Mouse (Mus musculus) CD4-positive, CD25-positive, alpha-beta regulatory T cell, adult 2 months (primary cell): ENCODE results near the gene Fam172a.

Source experiments
- DNase-seq: peaks from one replicate; pipeline ENCODE4 v3.0.0-alpha.2; 2012; ENCODE audit warnings: low read depth, low spot score

Gene Fam172a

GRCm38 (mm10) chr13:78198871-78199641, 497.2 kb downstream of the Fam172a start:
- peak; percentile 23 for DNase-seq

GRCm38 (mm10) chr13:78199642-78200160, 497.9 kb downstream of the Fam172a start, which contains the start of gene Nr2f1:
TSS of gene Nr2f1 (minus strand) at chr13:78199757.
- DNase-seq: no peak

- no peak for DNase-seq
These were observed 498.6 kb downstream of the Fam172a start for GRCm38 (mm10) chr13:78200407-78200806.

GRCm38 (mm10) chr13:78200991-78201870, 499.4 kb downstream of the Fam172a start:
- DNase-seq: peak; percentile 69

- DNase-seq: no peak
These were observed 500.2 kb downstream of the Fam172a start for GRCm38 (mm10) chr13:78201871-78202565.

- DNase-seq: peak; percentile 16
These were observed 500.9 kb downstream of the Fam172a start for GRCm38 (mm10) chr13:78202574-78203347.

GRCm38 (mm10) chr13:78203348-78204061, 501.7 kb downstream of the Fam172a start:
- DNase-seq: no peak

GRCm38 (mm10) chr13:78205426-78205825, 503.6 kb downstream of the Fam172a start:
- DNase-seq: no peak

- DNase-seq: no peak
These were observed 505.1 kb downstream of the Fam172a start for GRCm38 (mm10) chr13:78206891-78207430.

GRCm38 (mm10) chr13:78207796-78208645, 506.2 kb downstream of the Fam172a start:
- no peak for DNase-seq

- no peak for DNase-seq
These were observed 507.0 kb downstream of the Fam172a start for GRCm38 (mm10) chr13:78208689-78209410.

GRCm38 (mm10) chr13:78209611-78210028, 507.8 kb downstream of the Fam172a start:
- no peak for DNase-seq

- no peak for DNase-seq
These were observed 508.4 kb downstream of the Fam172a start for GRCm38 (mm10) chr13:78210029-78210747.

GRCm38 (mm10) chr13:78210748-78211089, 508.9 kb downstream of the Fam172a start:
- DNase-seq: no peak

GRCm38 (mm10) chr13:78211231-78212010, 509.6 kb downstream of the Fam172a start:
- no peak for DNase-seq

- DNase-seq: no peak
These were observed 510.3 kb downstream of the Fam172a start for GRCm38 (mm10) chr13:78212111-78212510.

GRCm38 (mm10) chr13:78213155-78213554, 511.3 kb downstream of the Fam172a start:
- DNase-seq: no peak
